Mouse (Mus musculus) E14TG2a.4 (cell line): ENCODE data around the gene Aff4.

Experiments used
- CTCF ChIP-seq: conservative IDR thresholded peaks from 2 replicates; pipeline ENCODE4 v1.5.1; 2014; ENCODE audit warnings: low read length
- NANOG ChIP-seq: IDR thresholded peaks from 2 replicates; pipeline ENCODE4 v1.6.1; 2014; ENCODE audit warnings: borderline replicate concordance, low read length, mixed read lengths
- POU5F1 ChIP-seq: IDR thresholded peaks from 2 replicates; pipeline ENCODE4 v1.6.1; 2014; ENCODE audit warnings: low read length, borderline replicate concordance

- TF ChIP-seq CTCF (no peak; the same call in 1 of the 2 replicates), NANOG (no peak), POU5F1 (no peak)
Observed at GRCm38 (mm10) chr11:53443861-53444260, 93.2 kb downstream of the Aff4 start.
